ENCODE assay signal across 26 mouse cellular contexts in genomic region chr10:6053207-6053606, GRCm38 (mm10).
DNase-seq lines count a peak whose midpoint lies in the region; ATAC-seq lines count a peak whose summit lies in the region.
"Had no signal": no experiment of that assay in that cellular context is flagged by ENCODE, and none has a peak within 500 bp of the region (broad histone marks: within the 10 kb centered on the region; RNA-seq: fewer than 3 reads in every experiment).

No protein-coding gene starts in this region.

- H3K27me3 ChIP-seq in midbrain, embryonic 12.5 days, result no peaks in the 10 kb centered on the region
- H3K27me3 ChIP-seq in midbrain, embryonic 10.5 days (ENCODE audit: low read depth, poor library complexity, severe bottlenecking), result no peaks in the 10 kb centered on the region
- H3K27me3 ChIP-seq in midbrain, embryonic 13.5 days, result no peaks in the 10 kb centered on the region
- H3K27me3 ChIP-seq in midbrain, embryonic 16.5 days (ENCODE audit: control insufficient read depth, insufficient read depth, low read depth, low read length), result no peaks in the 10 kb centered on the region
- H3K27me3 ChIP-seq: embryonic facial prominence, embryonic 13.5 days; forebrain, embryonic 12.5 days; forebrain, embryonic 15.5 days; hindbrain, embryonic 12.5 days; hindbrain, embryonic 15.5 days had no signal

- no peak overlapping the region for H3K9ac ChIP-seq in midbrain, embryonic 12.5 days (replicated peaks)
- no peak overlapping the region for H3K9ac ChIP-seq in midbrain, embryonic 13.5 days (replicated peaks)
- H3K9ac ChIP-seq in midbrain, embryonic 16.5 days (ENCODE audit: low read depth, low read length), result no peak overlapping the region
- H3K9ac ChIP-seq: embryonic facial prominence, embryonic 13.5 days; forebrain, embryonic 12.5 days; forebrain, embryonic 15.5 days; hindbrain, embryonic 12.5 days; hindbrain, embryonic 15.5 days had no signal

- no peaks in the 10 kb centered on the region for H3K9me3 ChIP-seq in midbrain, embryonic 12.5 days
- H3K9me3 ChIP-seq in midbrain, embryonic 10.5 days (replicated peaks), result no peaks in the 10 kb centered on the region
- no peaks in the 10 kb centered on the region for H3K9me3 ChIP-seq in midbrain, embryonic 13.5 days
- no peaks in the 10 kb centered on the region for H3K9me3 ChIP-seq in midbrain, embryonic 16.5 days (replicated peaks; ENCODE audit: control insufficient read depth, low read length, poor library complexity, severe bottlenecking)
- H3K9me3 ChIP-seq: embryonic facial prominence, embryonic 10.5 days; embryonic facial prominence, embryonic 13.5 days; forebrain, embryonic 12.5 days; forebrain, embryonic 15.5 days; hindbrain, embryonic 12.5 days; hindbrain, embryonic 15.5 days had no signal

- H3K4me2 ChIP-seq in midbrain, embryonic 12.5 days (replicated peaks), result no peak overlapping the region
- H3K4me2 ChIP-seq in midbrain, embryonic 13.5 days (replicated peaks), result no peak overlapping the region
- H3K4me2 ChIP-seq in midbrain, embryonic 16.5 days (ENCODE audit: low read length), result no peak overlapping the region
- H3K4me2 ChIP-seq: embryonic facial prominence, embryonic 13.5 days; forebrain, embryonic 12.5 days; forebrain, embryonic 15.5 days; heart, embryonic 11.5 days; hindbrain, embryonic 12.5 days; hindbrain, embryonic 15.5 days had no signal

- no peak overlapping the region for H3K27ac ChIP-seq in midbrain, embryonic 12.5 days (replicated peaks)
- no peak overlapping the region for H3K27ac ChIP-seq in midbrain, embryonic 10.5 days (replicated peaks)
- no peak overlapping the region for H3K27ac ChIP-seq in midbrain, embryonic 13.5 days
- H3K27ac ChIP-seq in midbrain, embryonic 16.5 days (ENCODE audit: low read length), result no peak overlapping the region
- H3K27ac ChIP-seq: embryonic facial prominence, embryonic 10.5 days; embryonic facial prominence, embryonic 13.5 days; forebrain, embryonic 12.5 days; forebrain, embryonic 15.5 days; hindbrain, embryonic 12.5 days; hindbrain, embryonic 15.5 days had no signal

- 59% methylated on average over 2 of the region's 2 CpGs for WGBS in midbrain, embryonic 12.5 days
- WGBS in midbrain, embryonic 10.5 days, result 74% methylated on average over 2 of the region's 2 CpGs
- WGBS in midbrain, embryonic 13.5 days, result 60% methylated on average over 2 of the region's 2 CpGs
- 51% methylated on average over 2 of the region's 2 CpGs for WGBS in midbrain, embryonic 16.5 days

- DNase-seq in midbrain, embryonic 10.5 days (ENCODE audit: low spot score), result no peak
- DNase-seq in lung, postnatal 25 days (ENCODE audit: low spot score), result no peak
- DNase-seq in T-cell, adult 2 months (ENCODE audit: low spot score), result no peak
- DNase-seq: adrenal gland, adult 8-10 months; adrenal gland, postnatal 25 days; B cell, adult 2 months; cerebellum, adult 11-12 months; cerebellum, adult 8-10 months; cerebellum, postnatal 10 days; cerebellum, postnatal 36 days; embryo, embryonic 11 days; gastrocnemius, postnatal 10 days; heart, adult 11 months had no signal

- H3K36me3 ChIP-seq in midbrain, embryonic 12.5 days, result no peaks in the 10 kb centered on the region
- no peaks in the 10 kb centered on the region for H3K36me3 ChIP-seq in midbrain, embryonic 10.5 days
- no peaks in the 10 kb centered on the region for H3K36me3 ChIP-seq in midbrain, embryonic 13.5 days
- H3K36me3 ChIP-seq in midbrain, embryonic 16.5 days (ENCODE audit: control insufficient read depth, insufficient read depth, low read length), result no peaks in the 10 kb centered on the region
- H3K36me3 ChIP-seq: embryonic facial prominence, embryonic 10.5 days; embryonic facial prominence, embryonic 13.5 days; forebrain, embryonic 12.5 days; forebrain, embryonic 15.5 days; hindbrain, embryonic 12.5 days; hindbrain, embryonic 15.5 days had no signal

- ATAC-seq in midbrain, embryonic 12.5 days (ENCODE audit: low FRiP score, low read depth), result 0 out of 2 replicates have a peak, but pooled peaks have one; percentile 54
- peak; percentile 17; the same call in 1 of the 2 replicates for ATAC-seq in midbrain, embryonic 13.5 days
- ATAC-seq in midbrain, embryonic 16.5 days, result 0 out of 2 replicates have a peak, but pooled peaks have one; percentile 28
- ATAC-seq in frontal cortex, adult (ENCODE audit: low TSS enrichment), result no peak
- ATAC-seq: activated CD4-positive, CD25-positive, alpha-beta regulatory T cell, adult 4 months; forebrain, embryonic 15.5 days had no signal

- no peak overlapping the region for H3K4me3 ChIP-seq in midbrain, embryonic 12.5 days
- H3K4me3 ChIP-seq in midbrain, embryonic 10.5 days, result no peak overlapping the region
- no peak overlapping the region for H3K4me3 ChIP-seq in midbrain, embryonic 13.5 days (replicated peaks)
- no peak overlapping the region for H3K4me3 ChIP-seq in midbrain, embryonic 16.5 days (ENCODE audit: low read depth, low read length)
- H3K4me3 ChIP-seq: embryonic facial prominence, embryonic 10.5 days; embryonic facial prominence, embryonic 13.5 days; erythroblast, embryonic 14.5 days; forebrain, embryonic 12.5 days; forebrain, embryonic 15.5 days; hindbrain, embryonic 12.5 days; hindbrain, embryonic 15.5 days had no signal

- H3K4me1 ChIP-seq in midbrain, embryonic 12.5 days, result no peaks in the 10 kb centered on the region
- no peaks in the 10 kb centered on the region for H3K4me1 ChIP-seq in midbrain, embryonic 10.5 days
- H3K4me1 ChIP-seq in midbrain, embryonic 13.5 days (replicated peaks), result no peaks in the 10 kb centered on the region
- 0 out of 2 replicates have a peak, but pooled peaks cover 2% of the 10 kb centered on the region for H3K4me1 ChIP-seq in midbrain, embryonic 16.5 days (ENCODE audit: control insufficient read depth, insufficient read depth, low read length)
- H3K4me1 ChIP-seq: embryonic facial prominence, embryonic 10.5 days; embryonic facial prominence, embryonic 13.5 days; forebrain, embryonic 12.5 days; forebrain, embryonic 15.5 days; hindbrain, embryonic 12.5 days; hindbrain, embryonic 15.5 days had no signal
